Mouse (Mus musculus) G1E (cell line): ENCODE measurements at regions not wholly inside any gene's neighbourhood (a gene's known extent, or its start where the extent isn't known, plus 50 kb on each side); places are given as distances from the start of the nearest gene placed in this dataset.

ENCODE experiments used
- ATAC-seq: 2 replicates; pipeline ENCODE4 v1.8.0; 2016; ENCODE audit warnings: mild to moderate bottlenecking; ENCODE audit not compliant: insufficient number of reproducible peaks, poor library complexity, low FRiP score, severe bottlenecking; ENCODE audit errors: extremely low read depth
- DNase-seq: peaks from one replicate; pipeline ENCODE4 v3.0.0; 2012; ENCODE audit warnings: low spot score
- H3K27me3 ChIP-seq: 2 replicates; pipeline ENCODE4 v1.6.1; 2012; ENCODE audit warnings: mild to moderate bottlenecking, low read length, inconsistent platforms; ENCODE audit not compliant: insufficient read depth
- H3K36me3 ChIP-seq: replicated peaks from 2 replicates; pipeline ENCODE3; 2012; ENCODE audit warnings: mild to moderate bottlenecking, inconsistent platforms
- H3K4me1 ChIP-seq: 2 replicates; pipeline ENCODE4 v1.6.1; 2012; ENCODE audit warnings: low read depth, low read length, inconsistent platforms, mixed read lengths; ENCODE audit not compliant: insufficient read depth
- H3K4me3 ChIP-seq: 2 replicates; pipeline ENCODE4 v1.5.1; 2012; ENCODE audit warnings: low read depth, mild to moderate bottlenecking, inconsistent platforms, low read length, moderate library complexity, mixed read lengths
- H3K9me3 ChIP-seq: replicated peaks from 2 replicates; pipeline ENCODE4 v1.6.1; 2012; ENCODE audit warnings: inconsistent platforms
- CTCF ChIP-seq: IDR thresholded peaks from 2 replicates; pipeline ENCODE4 v1.5.1; 2012; ENCODE audit warnings: low read depth, low read length, inconsistent platforms, mixed read lengths
- GATA1 ChIP-seq: IDR thresholded peaks from 2 replicates; pipeline ENCODE4 v1.6.1; 2012; ENCODE audit warnings: borderline replicate concordance, low read length, inconsistent platforms, mixed read lengths
- GATA2 ChIP-seq: IDR thresholded peaks from 2 replicates; pipeline ENCODE4 v1.6.1; 2012; ENCODE audit warnings: low read depth, low read length, inconsistent platforms, borderline replicate concordance
- POLR2AphosphoS5 ChIP-seq: IDR thresholded peaks from 2 replicates; pipeline ENCODE4 v1.6.1; 2012; ENCODE audit warnings: low read depth, low read length, inconsistent platforms; ENCODE audit not compliant: insufficient replicate concordance
- TAL1 ChIP-seq: conservative IDR thresholded peaks from 2 replicates; pipeline ENCODE4 v1.6.1; 2012; ENCODE audit warnings: low read depth, low read length, inconsistent platforms, mixed read lengths

DNA sequence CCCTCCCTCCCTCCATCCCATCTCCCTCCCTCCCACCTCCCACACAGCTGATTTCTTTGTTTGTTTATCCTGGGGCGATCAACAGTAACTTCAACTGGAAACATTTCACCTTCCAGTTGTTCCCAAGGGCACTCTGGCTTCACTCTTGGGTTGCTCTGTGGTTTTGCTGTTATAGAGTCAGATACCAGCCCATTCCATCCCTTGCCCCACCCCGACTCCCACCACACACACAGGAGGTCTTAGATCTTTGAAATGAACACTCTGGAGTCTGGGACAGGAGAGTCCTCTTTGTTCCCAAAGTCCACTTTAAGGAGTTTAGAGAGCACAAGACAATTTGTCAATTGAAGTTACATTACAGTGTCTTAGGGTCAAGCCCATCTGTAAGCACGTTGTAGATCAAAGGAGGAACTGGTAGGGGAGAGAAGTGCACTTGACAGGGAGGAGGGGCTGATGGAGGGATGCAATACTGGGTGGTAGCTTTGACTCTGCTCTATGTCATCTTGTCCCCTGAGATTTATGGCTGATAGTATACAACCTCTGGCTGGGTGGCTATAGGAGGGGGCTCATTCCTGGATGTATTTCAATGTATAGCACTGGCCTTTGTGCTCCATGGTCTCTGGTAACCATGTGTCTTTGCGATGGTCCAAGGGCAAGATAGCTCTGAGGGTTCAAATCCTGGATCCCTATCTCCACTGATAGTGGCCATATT, 313.9 kb downstream of the Glrx3 start:
- DNase-seq (no peak), ATAC-seq (no peak)
- Histone ChIP-seq H3K36me3 (no peaks in the 10 kb centered on the region), H3K9me3 (peaks cover 48% of the 10 kb centered on the region), H3K27me3 (no peaks in the 10 kb centered on the region), H3K4me3 (no peak overlapping the region), H3K4me1 (no peaks in the 10 kb centered on the region)
- TF ChIP-seq TAL1, result no peak
- TF ChIP-seq POLR2AphosphoS5, result no peak
- no peak for TF ChIP-seq GATA1
- no peak for TF ChIP-seq GATA2
- no peak for TF ChIP-seq CTCF

DNA sequence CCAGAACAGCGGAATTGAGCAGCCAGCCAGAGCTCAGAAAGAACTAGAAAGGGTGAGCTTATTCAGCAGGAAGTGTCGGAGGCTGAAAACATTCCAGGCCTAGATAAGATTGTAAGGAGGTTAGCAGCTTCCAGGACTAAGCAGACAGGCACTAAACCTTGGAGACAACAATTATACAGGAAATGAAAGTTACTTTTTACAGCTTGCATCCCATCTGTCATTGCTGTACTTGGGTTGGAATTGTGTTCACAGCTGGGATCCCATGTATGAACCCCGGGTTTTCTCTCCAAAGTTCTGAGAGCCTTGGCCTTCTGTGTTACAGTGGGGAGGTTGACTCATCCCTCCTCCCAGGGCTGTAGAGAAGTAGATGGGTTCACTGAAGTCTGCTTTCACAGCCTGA, 328.5 kb downstream of the Glrx3 start:
- peaks cover 53% of the 10 kb centered on the region for H3K9me3 ChIP-seq
- H3K27me3 ChIP-seq, result no peaks in the 10 kb centered on the region
- no peaks in the 10 kb centered on the region for H3K36me3 ChIP-seq

DNA sequence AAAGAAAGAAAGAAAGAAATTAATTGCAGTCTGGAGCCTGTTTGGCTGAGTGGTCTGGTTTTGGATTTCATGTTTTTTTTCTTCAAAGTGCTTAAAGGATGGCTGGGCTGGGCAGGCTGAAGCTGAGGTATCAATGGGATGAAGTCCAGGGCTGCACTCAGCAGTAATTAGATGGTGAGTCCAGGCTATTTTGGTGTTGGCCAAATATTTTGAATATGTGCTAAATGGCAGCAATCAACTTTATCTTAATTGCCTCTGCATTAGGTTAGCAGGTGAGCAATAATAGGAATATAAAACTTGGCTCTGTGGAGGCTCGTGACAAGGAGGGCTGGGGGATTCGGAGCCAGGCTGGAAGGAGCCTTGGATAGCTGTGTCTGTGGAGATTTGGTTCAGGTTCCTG, 329.3 kb downstream of the Glrx3 start:
- H3K9me3 ChIP-seq, result peaks cover 60% of the 10 kb centered on the region
- ATAC-seq (no peak), DNase-seq (no peak)
- no peaks in the 10 kb centered on the region for H3K36me3 ChIP-seq
- TF ChIP-seq TAL1, result no peak
- no peak for TF ChIP-seq CTCF
- no peak for TF ChIP-seq GATA1
- TF ChIP-seq POLR2AphosphoS5, result no peak
- H3K4me3 ChIP-seq, result no peak overlapping the region
- no peaks in the 10 kb centered on the region for H3K27me3 ChIP-seq
- no peaks in the 10 kb centered on the region for H3K4me1 ChIP-seq

More for the DNA sequence above, 328.5 kb downstream of the Glrx3 start:
- no peaks in the 10 kb centered on the region for H3K4me1 ChIP-seq
- TF ChIP-seq TAL1, result no peak
- TF ChIP-seq GATA2, result no peak
- TF ChIP-seq POLR2AphosphoS5, result no peak
- no peak for TF ChIP-seq CTCF
- no peak for TF ChIP-seq GATA1
- DNase-seq (no peak), ATAC-seq (no peak)
- no peak overlapping the region for H3K4me3 ChIP-seq

DNA sequence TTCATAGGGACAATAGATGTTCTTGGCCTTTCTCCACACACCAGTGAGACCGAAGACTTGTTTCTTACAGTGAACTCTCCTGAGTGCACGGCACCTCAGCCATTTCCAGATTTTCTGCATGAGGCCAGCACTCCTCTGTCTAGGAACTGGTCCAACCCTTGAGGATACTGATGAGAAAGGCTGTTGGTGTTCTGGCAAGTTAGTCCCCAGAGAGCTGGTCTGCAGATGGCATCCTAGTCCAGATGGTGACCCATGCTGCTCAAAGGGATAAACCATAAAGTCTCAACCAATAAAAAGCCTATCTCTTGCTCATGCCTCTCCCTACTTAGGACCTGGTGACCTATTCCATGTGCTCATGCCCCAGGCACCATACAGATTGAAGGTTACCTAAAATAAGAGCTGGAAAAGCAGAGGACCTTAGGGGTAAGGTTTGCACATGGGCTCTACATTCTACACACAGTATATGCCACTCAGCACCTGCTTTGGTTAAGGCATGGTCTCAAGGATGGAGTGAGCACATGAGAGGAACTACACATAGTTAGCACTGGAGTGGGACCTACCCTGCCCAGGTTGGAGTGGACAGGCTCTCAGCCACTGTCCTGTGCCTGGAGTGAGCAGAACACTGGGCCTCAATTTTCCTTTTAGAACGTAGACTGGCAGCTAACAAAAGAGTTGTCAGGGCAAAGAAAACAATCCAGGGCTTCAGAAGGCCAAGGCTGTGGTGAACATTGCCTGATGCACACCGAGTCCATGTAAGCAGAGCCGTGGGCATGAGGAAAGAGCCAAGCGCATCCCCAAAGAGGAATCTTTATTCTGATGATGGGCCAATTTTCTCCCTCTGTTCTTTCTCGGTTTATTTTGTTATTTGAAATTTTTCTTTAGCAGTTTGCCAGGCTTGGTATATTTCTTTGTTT, 335.9 kb downstream of the Glrx3 start:
- H3K4me3 ChIP-seq, result no peak overlapping the region
- DNase-seq, result no peak
- H3K9me3 ChIP-seq, result peaks cover 60% of the 10 kb centered on the region
- no peaks in the 10 kb centered on the region for H3K27me3 ChIP-seq
- TF ChIP-seq TAL1, result no peak
- no peak for TF ChIP-seq POLR2AphosphoS5
- TF ChIP-seq GATA2, result no peak
- no peak for TF ChIP-seq GATA1
- TF ChIP-seq CTCF, result no peak
- H3K36me3 ChIP-seq, result no peaks in the 10 kb centered on the region
- H3K4me1 ChIP-seq, result no peaks in the 10 kb centered on the region
- ATAC-seq, result no peak

DNA sequence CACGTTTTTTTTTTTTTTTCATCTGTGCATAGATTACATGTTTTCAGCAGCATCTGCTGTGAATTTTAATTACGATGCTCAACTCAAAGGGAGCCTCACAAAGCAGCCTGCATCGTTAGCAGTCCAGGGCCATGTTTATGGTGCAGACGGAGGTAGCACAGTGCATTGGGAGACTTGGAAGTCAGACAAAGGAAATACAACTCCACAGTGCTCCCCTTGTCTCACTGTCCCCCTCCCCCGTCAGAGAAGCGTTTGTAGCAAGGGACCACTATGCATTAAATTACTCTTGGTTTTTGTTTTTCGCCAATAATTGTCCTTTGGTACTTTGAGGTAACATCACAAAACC, 336.5 kb downstream of the Glrx3 start:
- no peak overlapping the region for H3K4me3 ChIP-seq
- H3K9me3 ChIP-seq, result peaks cover 59% of the 10 kb centered on the region
- no peak for DNase-seq
- no peak for ATAC-seq
- H3K4me1 ChIP-seq, result no peaks in the 10 kb centered on the region
- no peaks in the 10 kb centered on the region for H3K27me3 ChIP-seq
- no peaks in the 10 kb centered on the region for H3K36me3 ChIP-seq
- TF ChIP-seq GATA1, result no peak
- no peak for TF ChIP-seq GATA2
- TF ChIP-seq POLR2AphosphoS5, result no peak
- TF ChIP-seq CTCF, result no peak
- no peak for TF ChIP-seq TAL1

DNA sequence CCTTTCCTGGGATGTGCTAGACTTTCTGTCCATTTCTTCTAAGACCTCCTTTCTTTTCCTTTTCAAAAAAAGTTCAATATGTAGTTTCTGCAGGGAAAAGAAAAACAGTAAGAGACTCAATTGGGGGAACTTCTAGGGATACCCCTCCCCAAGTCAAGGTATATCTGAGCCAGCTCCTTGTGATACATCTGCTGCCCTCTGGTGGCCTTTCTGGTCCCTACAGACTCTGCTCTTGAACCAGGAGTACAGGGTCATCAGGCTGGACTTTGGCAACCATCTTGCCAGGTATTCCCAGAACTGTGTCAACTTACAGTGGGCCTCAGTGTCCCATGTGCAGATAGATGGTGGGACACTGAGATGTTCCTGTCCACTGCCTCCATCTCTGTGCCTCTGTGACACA, 346.5 kb downstream of the Glrx3 start:
- DNase-seq (no peak), ATAC-seq (no peak)
- TF ChIP-seq GATA2 (no peak), CTCF (no peak), TAL1 (no peak), GATA1 (no peak)
- Histone ChIP-seq H3K27me3 (no peaks in the 10 kb centered on the region), H3K4me1 (no peaks in the 10 kb centered on the region), H3K9me3 (peaks cover 56% of the 10 kb centered on the region), H3K4me3 (no peak overlapping the region), H3K36me3 (no peaks in the 10 kb centered on the region)
